8 mouse cellular contexts compared by ENCODE assay signal in genomic region chr15:88876155-88877020, GRCm38 (mm10). TPM values are rescaled to one million over a fixed set of nuclear protein-coding genes. Genes with fewer than 3 reads are reported as not detected.
DNase-seq lines count a peak whose midpoint lies in the region; ATAC-seq and TF ChIP-seq lines count a peak whose summit lies in the region.

No protein-coding gene starts in this region.

- no peak overlapping the region for H3K9ac ChIP-seq in intestine, embryonic 15.5 days
- 0 out of 2 replicates have a peak overlapping the region, but pooled peaks have one; percentile 5 for H3K9ac ChIP-seq in limb, embryonic 13.5 days
- no peak overlapping the region for H3K9ac ChIP-seq in midbrain, embryonic 14.5 days (replicated peaks; ENCODE audit: low read length)

- H3K4me2 ChIP-seq in intestine, embryonic 15.5 days (replicated peaks) = peak overlapping the region; percentile 33
- peak overlapping the region; percentile 50 for H3K4me2 ChIP-seq in limb, embryonic 13.5 days (replicated peaks)
- peak overlapping the region; percentile 27; the same call in 1 of the 2 replicates for H3K4me2 ChIP-seq in midbrain, embryonic 14.5 days (ENCODE audit: low read length)

- no peaks in the 10 kb centered on the region for H3K27me3 ChIP-seq in intestine, embryonic 15.5 days (replicated peaks)
- H3K27me3 ChIP-seq in limb, embryonic 13.5 days = 0 out of 2 replicates have a peak, but pooled peaks cover 8% of the 10 kb centered on the region
- H3K27me3 ChIP-seq in midbrain, embryonic 14.5 days (ENCODE audit: control insufficient read depth, insufficient read depth, low read length) = no peaks in the 10 kb centered on the region
- no peaks in the 10 kb centered on the region for H3K27me3 ChIP-seq in spleen, adult 2 months (ENCODE audit: control insufficient read depth, insufficient read depth, low read length)

- 11% methylated on average over 28 of the region's 28 CpGs for WGBS in intestine, embryonic 15.5 days
- WGBS in limb, embryonic 13.5 days = 12% methylated on average over 28 of the region's 28 CpGs
- WGBS in midbrain, embryonic 14.5 days = 11% methylated on average over 28 of the region's 28 CpGs
- WGBS in spleen, adult 2 months = 16% methylated on average over 28 of the region's 28 CpGs

- H3K36me3 ChIP-seq in intestine, embryonic 15.5 days = no peaks in the 10 kb centered on the region
- H3K36me3 ChIP-seq in limb, embryonic 13.5 days = no peaks in the 10 kb centered on the region
- H3K36me3 ChIP-seq in midbrain, embryonic 14.5 days (ENCODE audit: control insufficient read depth, insufficient read depth, low read length) = no peaks in the 10 kb centered on the region
- no peaks in the 10 kb centered on the region for H3K36me3 ChIP-seq in spleen, adult 2 months (ENCODE audit: control insufficient read depth, insufficient read depth, low read length)

- 0 out of 2 replicates have a peak, but pooled peaks cover 2% of the 10 kb centered on the region for H3K4me1 ChIP-seq in intestine, embryonic 15.5 days (replicated peaks)
- peaks cover 8% of the 10 kb centered on the region for H3K4me1 ChIP-seq in limb, embryonic 13.5 days
- H3K4me1 ChIP-seq in midbrain, embryonic 14.5 days (ENCODE audit: control insufficient read depth, insufficient read depth, low read length) = no peaks in the 10 kb centered on the region
- H3K4me1 ChIP-seq in spleen, adult 2 months (ENCODE audit: control insufficient read depth, insufficient read depth, insufficient read length) = no peaks in the 10 kb centered on the region

- no peak overlapping the region for H3K4me3 ChIP-seq in intestine, embryonic 15.5 days (replicated peaks)
- H3K4me3 ChIP-seq in limb, embryonic 13.5 days = no peak overlapping the region
- H3K4me3 ChIP-seq in midbrain, embryonic 14.5 days (replicated peaks; ENCODE audit: low read depth, low read length) = no peak overlapping the region
- H3K4me3 ChIP-seq in spleen, adult 2 months (ENCODE audit: extremely low read depth, insufficient read depth, insufficient read length) = no peak overlapping the region

- peak; percentile 94 for TF ChIP-seq CTCF in spleen, adult 2 months (IDR thresholded peaks at IDR 0.05; ENCODE audit: extremely low read depth, insufficient read depth, insufficient read length, insufficient replicate concordance)

- ATAC-seq in common myeloid progenitor, adult 5-6 weeks (replicated peaks; ENCODE audit: low read depth, poor library complexity, severe bottlenecking) = peak; percentile 86
- peak; percentile 75 for ATAC-seq in intestine, embryonic 15.5 days
- ATAC-seq in limb, embryonic 13.5 days (ENCODE audit: low FRiP score, low read depth) = peak; percentile 72
- ATAC-seq in midbrain, embryonic 14.5 days (ENCODE audit: low FRiP score, low TSS enrichment) = no peak

- DNase-seq in heart, adult 11 months = peak; percentile 97
- no peak for DNase-seq in heart, postnatal 25 days (ENCODE audit: low spot score)
- peak; percentile 84 for DNase-seq in gastrocnemius, postnatal 14 days
- DNase-seq in midbrain, embryonic 14.5 days = peak; percentile 86
- peak in 1 of 2 experiments; percentile 77 for DNase-seq in spleen, adult 2 months (ENCODE audit: low read depth in 1 of 2, low spot score in 2 of 2)

- no peak for TF ChIP-seq POLR2A in spleen, adult 2 months (IDR thresholded peaks at IDR 0.05; ENCODE audit: low read depth, low read length)

- H3K9me3 ChIP-seq in intestine, embryonic 15.5 days = no peaks in the 10 kb centered on the region
- no peaks in the 10 kb centered on the region for H3K9me3 ChIP-seq in limb, embryonic 13.5 days
- no peaks in the 10 kb centered on the region for H3K9me3 ChIP-seq in midbrain, embryonic 14.5 days (ENCODE audit: control insufficient read depth, low read length)

- intact Hi-C loops in heart, postnatal 25 days (cut with DNase I) = loop anchor here (1.0 kb wide), 1 partner anchor 48 kb away; no protein-coding TSS in a partner anchor
- intact Hi-C loops in gastrocnemius, postnatal 14 days (cut with DNase I; ENCODE audit: low total_unique reads) = loop anchor here (5.0 kb wide), 1 partner anchor 41 kb away; no protein-coding TSS in a partner anchor

- H3K27ac ChIP-seq in intestine, embryonic 15.5 days = no peak overlapping the region
- no peak overlapping the region for H3K27ac ChIP-seq in limb, embryonic 13.5 days
- no peak overlapping the region for H3K27ac ChIP-seq in midbrain, embryonic 14.5 days (replicated peaks; ENCODE audit: low read depth, low read length)
- no peak overlapping the region for H3K27ac ChIP-seq in spleen, adult 2 months (ENCODE audit: insufficient read depth, low read length)

RNA-seq across cellular contexts. Expression of gene Pim3, which starts 14.4 kb away (rescaled TPM):
- total RNA-seq in heart, postnatal 25 days (2021) = 10 to 100 TPM; 86.8 to 98.2 TPM
- total RNA-seq in common myeloid progenitor, adult 5-6 weeks (2017) = 11.9 and 12.3 TPM in 2 replicates
- 10 to 100 TPM; 13.4 to 26.0 TPM for total RNA-seq in gastrocnemius, postnatal 14 days (2021)
- 53.8 and 54.5 TPM in 2 replicates for polyA plus RNA-seq in intestine, embryonic 15.5 days (2015; fragmentation: Nextera tagmentation; extraction: Ambion mirVana)
- 50.7 and 52.2 TPM in 2 replicates for polyA plus RNA-seq in limb, embryonic 13.5 days (2015; fragmentation: Nextera tagmentation; extraction: Ambion mirVana)
- 49.1 and 53.2 TPM in 2 replicates for polyA plus RNA-seq in midbrain, embryonic 14.5 days (2014; fragmentation: Nextera tagmentation; extraction: Ambion mirVana)
- 16.2 and 20.8 TPM in 2 replicates for polyA plus RNA-seq in spleen, adult 2 months (2012; rRNA removed)

RNA-seq across cellular contexts. Expression of gene Creld2, which starts 56.9 kb away (rescaled TPM):
- 10 to 100 TPM; 24.7 to 27.3 TPM for total RNA-seq in heart, postnatal 25 days (2021)
- 55.5 and 67.1 TPM in 2 replicates for total RNA-seq in common myeloid progenitor, adult 5-6 weeks (2017)
- total RNA-seq in gastrocnemius, postnatal 14 days (2021) = 10 to 100 TPM in 1 of 2 experiments, 1 to 10 TPM in 1; 8.9 to 11.4 TPM
- 97.9 and 131 TPM in 2 replicates for polyA plus RNA-seq in intestine, embryonic 15.5 days (2015; fragmentation: Nextera tagmentation; extraction: Ambion mirVana)
- polyA plus RNA-seq in limb, embryonic 13.5 days (2015; fragmentation: Nextera tagmentation; extraction: Ambion mirVana) = 83.4 and 86.1 TPM in 2 replicates
- 49.6 and 53.8 TPM in 2 replicates for polyA plus RNA-seq in midbrain, embryonic 14.5 days (2014; fragmentation: Nextera tagmentation; extraction: Ambion mirVana)
- 35.7 and 38.9 TPM in 2 replicates for polyA plus RNA-seq in spleen, adult 2 months (2012; rRNA removed)

RNA-seq across cellular contexts. Expression of gene Alg12, which starts 57.3 kb away (rescaled TPM):
- total RNA-seq in heart, postnatal 25 days (2021) = 10 to 100 TPM; 10.7 TPM
- 1.8 and 5.0 TPM in 2 replicates for total RNA-seq in common myeloid progenitor, adult 5-6 weeks (2017)
- total RNA-seq in gastrocnemius, postnatal 14 days (2021) = 1 to 10 TPM; 4.9 to 5.4 TPM
- 12.7 and 14.0 TPM in 2 replicates for polyA plus RNA-seq in intestine, embryonic 15.5 days (2015; fragmentation: Nextera tagmentation; extraction: Ambion mirVana)
- 10.2 and 11.6 TPM in 2 replicates for polyA plus RNA-seq in limb, embryonic 13.5 days (2015; fragmentation: Nextera tagmentation; extraction: Ambion mirVana)
- 7.1 and 8.1 TPM in 2 replicates for polyA plus RNA-seq in midbrain, embryonic 14.5 days (2014; fragmentation: Nextera tagmentation; extraction: Ambion mirVana)
- 16.6 and 18.6 TPM in 2 replicates for polyA plus RNA-seq in spleen, adult 2 months (2012; rRNA removed)
